Mouse (Mus musculus): ENCODE data around the gene Galnt17. TPM values are rescaled to one million over a fixed set of nuclear protein-coding genes. Genes with fewer than 3 reads are reported as not detected.

The Galnt17 gene
- polyA plus RNA-seq, 1 experiment from 2014 or later: 10.5 TPM

GRCm38 (mm10) chr5:130952361-130952760, 355.9 kb downstream of the Galnt17 start:
- Histone ChIP-seq H3K9ac (replicated peaks) (no peak overlapping the region), H3K27me3 (replicated peaks) (no peaks in the 10 kb centered on the region), H3K4me1 (peaks cover 5% of the 10 kb centered on the region; the same call in 1 of the 2 replicates), H3K9me3 (replicated peaks) (no peaks in the 10 kb centered on the region), H3K27ac (replicated peaks) (0 out of 2 replicates have a peak overlapping the region, but pooled peaks have one; percentile 28), H3K36me3 (no peaks in the 10 kb centered on the region), H3K4me3 (replicated peaks) (no peak overlapping the region), H3K4me2 (no peak overlapping the region)
- 62% methylated on average over 7 of the region's 7 CpGs for WGBS
- no peak for ATAC-seq (ENCODE audit: low FRiP score)

GRCm38 (mm10) chr5:130950894-130951400, 357.4 kb downstream of the Galnt17 start:
- 52% methylated on average over 6 of the region's 6 CpGs for WGBS
- H3K27ac ChIP-seq (replicated peaks): no peak overlapping the region

GRCm38 (mm10) chr5:130950421-130950820, 357.9 kb downstream of the Galnt17 start:
- Histone ChIP-seq H3K9ac (replicated peaks) (no peak overlapping the region), H3K36me3 (no peaks in the 10 kb centered on the region), H3K4me2 (no peak overlapping the region), H3K4me1 (peaks cover 5% of the 10 kb centered on the region; the same call in 1 of the 2 replicates), H3K4me3 (replicated peaks) (no peak overlapping the region), H3K9me3 (replicated peaks) (no peaks in the 10 kb centered on the region), H3K27me3 (replicated peaks) (no peaks in the 10 kb centered on the region), H3K27ac (replicated peaks) (no peak overlapping the region)
- WGBS: 25% methylated on average over 4 of the region's 4 CpGs
- ATAC-seq (ENCODE audit: low FRiP score): no peak

More at GRCm38 (mm10) chr5:130950894-130951400, 357.4 kb downstream of the Galnt17 start:
- no peak overlapping the region for H3K4me2 ChIP-seq
- H3K4me3 ChIP-seq (replicated peaks): no peak overlapping the region
- H3K36me3 ChIP-seq: no peaks in the 10 kb centered on the region
- no peaks in the 10 kb centered on the region for H3K27me3 ChIP-seq (replicated peaks)
- no peaks in the 10 kb centered on the region for H3K9me3 ChIP-seq (replicated peaks)
- peaks cover 5% of the 10 kb centered on the region; the same call in 1 of the 2 replicates for H3K4me1 ChIP-seq
- no peak overlapping the region for H3K9ac ChIP-seq (replicated peaks)
- ATAC-seq (ENCODE audit: low FRiP score): no peak

- H3K9me3 ChIP-seq (replicated peaks): no peaks in the 10 kb centered on the region
- WGBS: 54% methylated on average over 1 of the region's 1 CpGs
- H3K4me2 ChIP-seq: no peak overlapping the region
- no peak for ATAC-seq (ENCODE audit: low FRiP score)
- H3K27me3 ChIP-seq (replicated peaks): no peaks in the 10 kb centered on the region
- no peaks in the 10 kb centered on the region for H3K36me3 ChIP-seq
- no peak overlapping the region for H3K27ac ChIP-seq (replicated peaks)
- H3K4me1 ChIP-seq: peaks cover 5% of the 10 kb centered on the region; the same call in 1 of the 2 replicates
- H3K9ac ChIP-seq (replicated peaks): no peak overlapping the region
- H3K4me3 ChIP-seq (replicated peaks): no peak overlapping the region
These were observed 358.6 kb downstream of the Galnt17 start for GRCm38 (mm10) chr5:130949710-130950109.

GRCm38 (mm10) chr5:130938911-130939608, 369.2 kb downstream of the Galnt17 start:
- Histone ChIP-seq H3K9me3 (replicated peaks) (no peaks in the 10 kb centered on the region), H3K4me1 (peaks cover 12% of the 10 kb centered on the region), H3K4me2 (no peak overlapping the region), H3K36me3 (no peaks in the 10 kb centered on the region), H3K4me3 (replicated peaks) (no peak overlapping the region), H3K27ac (replicated peaks) (peak overlapping the region; percentile 50; the same call in 1 of the 2 replicates), H3K9ac (replicated peaks) (no peak overlapping the region), H3K27me3 (replicated peaks) (no peaks in the 10 kb centered on the region)
- WGBS: 22% methylated on average over 4 of the region's 4 CpGs
- no peak for ATAC-seq (ENCODE audit: low FRiP score)

GRCm38 (mm10) chr5:130938274-130938741, 370.0 kb downstream of the Galnt17 start:
- no peaks in the 10 kb centered on the region for H3K27me3 ChIP-seq (replicated peaks)
- WGBS: 2% methylated on average over 7 of the region's 7 CpGs
- peaks cover 12% of the 10 kb centered on the region for H3K4me1 ChIP-seq
- 0 out of 2 replicates have a peak overlapping the region, but pooled peaks have one; percentile 48 for H3K27ac ChIP-seq (replicated peaks)
- no peaks in the 10 kb centered on the region for H3K36me3 ChIP-seq
- H3K9ac ChIP-seq (replicated peaks): no peak overlapping the region
- H3K4me3 ChIP-seq (replicated peaks): no peak overlapping the region
- no peak overlapping the region for H3K4me2 ChIP-seq
- ATAC-seq (ENCODE audit: low FRiP score): no peak
- no peaks in the 10 kb centered on the region for H3K9me3 ChIP-seq (replicated peaks)

- WGBS: 78% methylated on average over 1 of the region's 1 CpGs
These were observed 377.3 kb downstream of the Galnt17 start for GRCm38 (mm10) chr5:130930999-130931398.

GRCm38 (mm10) chr5:130927794-130928149, 380.5 kb downstream of the Galnt17 start:
- H3K9me3 ChIP-seq (replicated peaks): no peaks in the 10 kb centered on the region
- H3K9ac ChIP-seq (replicated peaks): no peak overlapping the region
- no peak overlapping the region for H3K4me3 ChIP-seq (replicated peaks)
- WGBS: 86% methylated on average over 8 of the region's 8 CpGs
- no peak for ATAC-seq (ENCODE audit: low FRiP score)
- no peak overlapping the region; the same call in 1 of the 2 replicates for H3K27ac ChIP-seq (replicated peaks)
- H3K4me2 ChIP-seq: no peak overlapping the region
- no peaks in the 10 kb centered on the region for H3K27me3 ChIP-seq (replicated peaks)
- H3K4me1 ChIP-seq: peaks cover 11% of the 10 kb centered on the region; the same call in 1 of the 2 replicates
- H3K36me3 ChIP-seq: no peaks in the 10 kb centered on the region

More at GRCm38 (mm10) chr5:130930999-130931398, 377.3 kb downstream of the Galnt17 start:
- Histone ChIP-seq H3K4me2 (no peak overlapping the region), H3K9me3 (replicated peaks) (no peaks in the 10 kb centered on the region), H3K36me3 (no peaks in the 10 kb centered on the region), H3K27ac (replicated peaks) (no peak overlapping the region), H3K9ac (replicated peaks) (no peak overlapping the region), H3K4me3 (replicated peaks) (no peak overlapping the region), H3K27me3 (replicated peaks) (no peaks in the 10 kb centered on the region), H3K4me1 (no peaks in the 10 kb centered on the region)
- ATAC-seq (ENCODE audit: low FRiP score): no peak

- WGBS: 88% methylated on average over 3 of the region's 3 CpGs
- H3K27me3 ChIP-seq (replicated peaks): no peaks in the 10 kb centered on the region
- H3K9me3 ChIP-seq (replicated peaks): no peaks in the 10 kb centered on the region
- H3K4me2 ChIP-seq: no peak overlapping the region
- no peaks in the 10 kb centered on the region for H3K36me3 ChIP-seq
- H3K9ac ChIP-seq (replicated peaks): no peak overlapping the region
- H3K4me3 ChIP-seq (replicated peaks): no peak overlapping the region
- no peak overlapping the region for H3K27ac ChIP-seq (replicated peaks)
- H3K4me1 ChIP-seq: peaks cover 11% of the 10 kb centered on the region; the same call in 1 of the 2 replicates
- no peak for ATAC-seq (ENCODE audit: low FRiP score)
These were observed 381.0 kb downstream of the Galnt17 start for GRCm38 (mm10) chr5:130927138-130927793.

- Histone ChIP-seq H3K27me3 (replicated peaks) (no peaks in the 10 kb centered on the region), H3K4me1 (peaks cover 16% of the 10 kb centered on the region; the same call in 1 of the 2 replicates), H3K9me3 (replicated peaks) (no peaks in the 10 kb centered on the region), H3K27ac (replicated peaks) (no peak overlapping the region), H3K4me3 (replicated peaks) (no peak overlapping the region), H3K4me2 (no peak overlapping the region), H3K36me3 (no peaks in the 10 kb centered on the region), H3K9ac (replicated peaks) (no peak overlapping the region)
- 88% methylated on average over 7 of the region's 7 CpGs for WGBS
- ATAC-seq (ENCODE audit: low FRiP score): no peak
These were observed 382.6 kb downstream of the Galnt17 start for GRCm38 (mm10) chr5:130925681-130926080.

- 17% methylated on average over 2 of the region's 2 CpGs for WGBS
- peaks cover 16% of the 10 kb centered on the region; the same call in 1 of the 2 replicates for H3K4me1 ChIP-seq
- H3K27me3 ChIP-seq (replicated peaks): no peaks in the 10 kb centered on the region
- no peak overlapping the region for H3K27ac ChIP-seq (replicated peaks)
- no peak overlapping the region for H3K4me3 ChIP-seq (replicated peaks)
- ATAC-seq (ENCODE audit: low FRiP score): peak; percentile 31; the same call in 1 of the 2 replicates
- no peak overlapping the region for H3K4me2 ChIP-seq
- H3K36me3 ChIP-seq: no peaks in the 10 kb centered on the region
- H3K9ac ChIP-seq (replicated peaks): no peak overlapping the region
- no peaks in the 10 kb centered on the region for H3K9me3 ChIP-seq (replicated peaks)
These were observed 384.0 kb downstream of the Galnt17 start for GRCm38 (mm10) chr5:130924245-130924827.

Measured in neural tube, embryonic 15.5 days (tissue).